Mouse (Mus musculus) heart, embryonic 12.5 days (tissue): ENCODE results near the gene Ppp1r27. TPM values are rescaled to one million over a fixed set of nuclear protein-coding genes. Genes with fewer than 3 reads are reported as not detected.
"Not testable (repeated sequence)": the region's sequence is repeated elsewhere in the genome, so short reads cannot be mapped to it uniquely, and the experiment has no call there.

Source experiments
- ATAC-seq: fragments of 200-750 bp; cut with Nextera tagmentation; 2 replicates; pipeline ENCODE4 v1.8.0; 2017; ENCODE audit warnings: moderate TSS enrichment, moderate library complexity; ENCODE audit not compliant: insufficient number of reproducible peaks, low FRiP score
- H3K27ac ChIP-seq: fragments of 300-500 bp; sonication (generic); 2 replicates; pipeline ENCODE4 v1.5.1; 2016; ENCODE audit warnings: mild to moderate bottlenecking, moderate library complexity; ENCODE audit not compliant: poor library complexity, severe bottlenecking
- H3K27me3 ChIP-seq: fragments of 300-500 bp; sonication (generic); replicated peaks from 2 replicates; pipeline ENCODE4 v1.6.1; 2016; ENCODE audit warnings: mild to moderate bottlenecking, moderate library complexity
- H3K36me3 ChIP-seq: fragments of 300-500 bp; sonication (generic); 2 replicates; pipeline ENCODE4 v1.6.1; 2016; ENCODE audit warnings: mild to moderate bottlenecking, moderate library complexity
- H3K4me1 ChIP-seq: fragments of 300-500 bp; sonication (generic); replicated peaks from 2 replicates; pipeline ENCODE4 v1.6.1; 2016; ENCODE audit warnings: mild to moderate bottlenecking
- H3K4me2 ChIP-seq: fragments of 300-500 bp; sonication (generic); 2 replicates; pipeline ENCODE4 v1.6.1; 2016; ENCODE audit warnings: mild to moderate bottlenecking, moderate library complexity
- H3K4me3 ChIP-seq: fragments of 300-500 bp; sonication (generic); 2 replicates; pipeline ENCODE4 v1.5.1; 2016; ENCODE audit warnings: mild to moderate bottlenecking
- H3K9ac ChIP-seq: fragments of 300-500 bp; sonication (generic); 2 replicates; pipeline ENCODE4 v1.6.1; 2016; ENCODE audit warnings: mild to moderate bottlenecking, moderate library complexity
- H3K9me3 ChIP-seq: fragments of 300-500 bp; sonication (generic); replicated peaks from 2 replicates; pipeline ENCODE4 v1.6.1; 2016; ENCODE audit warnings: mild to moderate bottlenecking, moderate library complexity
- WGBS: fragments of 180-500 bp; shearing (Covaris S2); methylation state at CpG from one replicate; pipeline ENCODE4 v1.1.7; 2016; 5-methylcytosine and 5-hydroxymethylcytosine counted together
- polyA plus RNA-seq: library from polyadenylated mRNA; unstranded; fragments of >200 nt; fragmentation: Nextera tagmentation; extraction: Ambion mirVana; gene quantifications from 2 replicates; pipeline ENCODE4 v1.2.1, GENCODE M21; 2016

Ppp1r27 gene
- not detected in 2 replicates for polyA plus RNA-seq

- H3K9ac ChIP-seq, result peak within 1 kb of the TSS; percentile 98
- ATAC-seq, result no peak
Measured at GRCm38 (mm10) chr11:120550810-120551440, at the start of gene Ppp1r27. TSS of gene Ppp1r27 (minus strand) at chr11:120551132.

DNA sequence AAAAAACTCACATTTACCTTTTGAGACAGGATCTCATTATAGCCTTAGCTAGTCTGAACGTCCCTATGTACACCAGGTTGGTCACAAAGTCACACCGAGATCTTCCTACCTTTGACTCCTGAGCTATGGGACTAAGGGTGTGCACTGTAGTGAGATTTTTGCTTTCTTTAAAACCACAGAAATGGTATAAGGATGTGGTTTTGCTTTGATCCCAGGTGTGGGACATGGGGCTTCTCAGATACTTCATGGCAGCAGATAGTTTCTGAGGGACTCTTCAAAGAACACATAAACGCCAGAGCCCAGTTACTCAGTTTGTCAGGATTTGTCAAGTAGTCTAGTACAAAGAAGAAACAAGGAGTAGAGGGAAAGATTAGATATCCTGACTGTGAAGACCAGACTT is 49.8 kb upstream of the Ppp1r27 start:
- Histone ChIP-seq H3K4me1 (peaks cover 23% of the 10 kb centered on the region), H3K36me3 (peaks cover 65% of the 10 kb centered on the region), H3K4me2 (no peak overlapping the region), H3K9ac (no peak overlapping the region), H3K4me3 (no peak overlapping the region), H3K9me3 (no peaks in the 10 kb centered on the region), H3K27me3 (no peaks in the 10 kb centered on the region), H3K27ac (no peak overlapping the region)
- no peak for ATAC-seq
- 90% methylated on average over 3 of the region's 3 CpGs for WGBS

More at GRCm38 (mm10) chr11:120550810-120551440, at the start of gene Ppp1r27:
- WGBS, result 92% methylated on average over 28 of the region's 28 CpGs
- H3K4me3 ChIP-seq, result peak within 1 kb of the TSS; percentile 95
- H3K4me2 ChIP-seq, result peak within 1 kb of the TSS; percentile 91
- H3K27me3 ChIP-seq, result no peaks in the 10 kb centered on the region
- no peaks in the 10 kb centered on the region for H3K9me3 ChIP-seq
- peaks cover 40% of the 10 kb centered on the region for H3K4me1 ChIP-seq
- H3K36me3 ChIP-seq, result peaks cover 3% of the 10 kb centered on the region; the same call in 1 of the 2 replicates
- peak within 1 kb of the TSS; percentile 97; the same call in 1 of the 2 replicates for H3K27ac ChIP-seq

- ATAC-seq, result no peak
- peaks cover 24% of the 10 kb centered on the region for H3K4me1 ChIP-seq
- WGBS, result 45% methylated on average over 17 of the region's 17 CpGs
- H3K4me3 ChIP-seq, result peak overlapping the region; percentile 100
- peak overlapping the region; percentile 100 for H3K4me2 ChIP-seq
- H3K9me3 ChIP-seq, result no peaks in the 10 kb centered on the region
- peak overlapping the region; percentile 100 for H3K9ac ChIP-seq
- peak overlapping the region; percentile 69 for H3K27ac ChIP-seq
- H3K36me3 ChIP-seq, result peaks cover 64% of the 10 kb centered on the region
- H3K27me3 ChIP-seq, result no peaks in the 10 kb centered on the region
Measured at GRCm38 (mm10) chr11:120598990-120599549, 48.1 kb upstream of the Ppp1r27 start.

DNA sequence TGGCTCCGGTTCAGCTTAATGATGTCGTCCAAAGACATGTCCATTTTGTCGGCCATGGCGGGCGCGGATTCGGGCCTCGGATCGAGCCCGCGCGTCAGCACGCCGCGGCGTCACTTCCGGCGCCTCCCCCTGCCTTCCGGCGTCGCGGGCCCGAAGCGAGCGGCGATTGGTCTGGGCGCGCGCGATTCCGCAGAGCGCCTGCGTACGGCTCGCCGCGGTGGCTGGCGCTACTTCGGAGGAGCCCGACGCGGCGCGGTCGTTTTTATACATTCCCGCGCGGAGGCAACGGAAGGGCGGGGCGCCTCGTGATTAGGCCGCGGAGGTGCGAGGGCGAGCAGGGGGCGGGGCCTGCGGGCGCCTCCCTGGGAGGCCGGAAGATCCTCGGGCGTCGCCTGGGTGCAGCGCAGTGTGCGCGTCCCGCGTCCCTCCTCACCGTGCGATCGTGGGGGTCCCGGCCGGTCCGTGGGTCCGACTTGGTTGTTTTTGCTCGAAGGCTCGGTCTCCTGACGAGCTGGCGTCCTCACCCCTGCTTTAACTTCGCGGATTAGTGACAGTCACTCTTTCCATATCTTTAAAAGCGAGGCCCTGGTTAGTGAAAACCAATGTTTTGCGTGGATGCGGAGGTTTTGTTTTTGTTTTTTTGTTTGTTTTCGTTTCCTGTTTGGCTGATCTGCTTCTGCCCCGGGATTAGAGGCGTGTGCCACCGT is 47.5 kb upstream of the Ppp1r27 start, which contains the start of the genes Alyref and Anapc11:
Gene Alyref (minus strand): TSS at position 83 of the 707 bp plus-strand sequence.
Gene Anapc11 (plus strand): TSS at position 139 of the 707 bp plus-strand sequence.
- Histone ChIP-seq H3K9me3 (no peaks in the 10 kb centered on the region), H3K4me2 (peak within 1 kb of the TSS; percentile 100), H3K9ac (peak within 1 kb of the TSS; percentile 100), H3K36me3 (peaks cover 64% of the 10 kb centered on the region), H3K4me3 (peak within 1 kb of the TSS; percentile 100), H3K27me3 (no peaks in the 10 kb centered on the region), H3K27ac (peak within 1 kb of the TSS; percentile 91), H3K4me1 (peaks cover 24% of the 10 kb centered on the region)
- under 1% methylated on average over 88 of the region's 88 CpGs for WGBS
- ATAC-seq, result peak; percentile 98

GRCm38 (mm10) chr11:120597240-120598235 is 46.6 kb upstream of the Ppp1r27 start:
- Histone ChIP-seq H3K9ac (peak overlapping the region; percentile 100), H3K27me3 (no peaks in the 10 kb centered on the region), H3K36me3 (peaks cover 62% of the 10 kb centered on the region), H3K9me3 (no peaks in the 10 kb centered on the region), H3K4me1 (peaks cover 24% of the 10 kb centered on the region), H3K4me2 (peak overlapping the region; percentile 100), H3K27ac (peak overlapping the region; percentile 91), H3K4me3 (peak overlapping the region; percentile 100)
- peak; percentile 49 for ATAC-seq
- WGBS, result 5% methylated on average over 99 of the region's 99 CpGs

GRCm38 (mm10) chr11:120588531-120588930 is 37.6 kb upstream of the Ppp1r27 start:
- no peak overlapping the region for H3K4me3 ChIP-seq
- H3K36me3 ChIP-seq, result peaks cover 92% of the 10 kb centered on the region
- no peak overlapping the region for H3K27ac ChIP-seq
- no peaks in the 10 kb centered on the region for H3K27me3 ChIP-seq
- no peak for ATAC-seq
- H3K4me1 ChIP-seq, result no peaks in the 10 kb centered on the region
- WGBS, result 78% methylated on average over 6 of the region's 6 CpGs
- no peaks in the 10 kb centered on the region; the same call in 1 of the 2 replicates for H3K9me3 ChIP-seq
- no peak overlapping the region for H3K9ac ChIP-seq
- H3K4me2 ChIP-seq, result no peak overlapping the region

DNA sequence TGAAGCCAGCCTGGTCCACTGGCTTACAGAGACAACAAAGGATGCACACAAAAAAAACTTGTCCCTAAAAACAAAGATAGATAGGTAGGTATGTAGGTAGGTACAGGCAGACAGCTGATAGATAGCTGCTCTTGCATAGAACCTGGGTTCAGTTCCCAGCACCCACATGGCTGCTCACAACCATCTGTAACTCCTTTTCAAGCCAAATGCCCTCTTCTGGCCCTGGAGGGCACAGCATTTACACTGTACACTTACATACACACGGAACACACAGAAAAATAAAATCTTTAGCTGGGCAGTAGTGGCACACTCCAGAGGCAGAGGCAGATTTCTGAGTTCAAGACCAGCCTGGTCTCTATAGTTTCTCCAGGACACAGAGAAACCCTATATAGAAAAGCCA is 33.0 kb upstream of the Ppp1r27 start:
- Histone ChIP-seq H3K9ac (no peak overlapping the region), H3K36me3 (peaks cover 64% of the 10 kb centered on the region), H3K4me3 (no peak overlapping the region), H3K4me2 (no peak overlapping the region), H3K9me3 (no peaks in the 10 kb centered on the region; the same call in 1 of the 2 replicates), H3K27ac (no peak overlapping the region), H3K4me1 (peaks cover 24% of the 10 kb centered on the region), H3K27me3 (no peaks in the 10 kb centered on the region)
- 92% methylated on average over 1 of the region's 1 CpGs for WGBS
- ATAC-seq, result no peak

DNA sequence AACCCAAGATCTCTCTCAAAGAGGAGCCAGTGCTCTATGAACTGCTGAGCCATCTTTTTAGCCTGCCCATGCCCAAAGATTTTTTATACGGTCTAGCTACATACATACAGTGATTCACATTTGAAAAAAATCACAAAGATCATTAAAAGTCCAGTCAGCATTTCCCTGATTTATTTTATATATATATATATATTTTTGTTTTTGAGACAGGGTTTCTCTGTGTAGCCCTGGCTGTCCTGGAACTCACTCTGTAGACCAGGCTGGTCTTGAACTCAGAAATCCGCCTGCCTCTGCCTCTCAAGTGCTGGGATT is 32.0 kb upstream of the Ppp1r27 start:
- not testable (repeated sequence) for H3K27me3 ChIP-seq, H3K9me3 ChIP-seq, ATAC-seq, H3K9ac ChIP-seq, H3K27ac ChIP-seq, H3K4me3 ChIP-seq, H3K4me2 ChIP-seq
- Histone ChIP-seq H3K36me3 (peaks cover 66% of the 10 kb centered on the region), H3K4me1 (peaks cover 30% of the 10 kb centered on the region)
- WGBS, result 80% methylated on average over 2 of the region's 2 CpGs

GRCm38 (mm10) chr11:120582268-120582981 is 31.5 kb upstream of the Ppp1r27 start:
- 72% methylated on average over 8 of the region's 8 CpGs for WGBS
- no peak for ATAC-seq
- Histone ChIP-seq H3K4me1 (peaks cover 30% of the 10 kb centered on the region), H3K9ac (peak overlapping the region; percentile 98; the same call in 1 of the 2 replicates), H3K27me3 (no peaks in the 10 kb centered on the region), H3K9me3 (no peaks in the 10 kb centered on the region; the same call in 1 of the 2 replicates), H3K27ac (peak overlapping the region; percentile 93; the same call in 1 of the 2 replicates), H3K4me2 (peak overlapping the region; percentile 91), H3K36me3 (peaks cover 66% of the 10 kb centered on the region), H3K4me3 (peak overlapping the region; percentile 92)
